Mouse (Mus musculus) kidney, embryonic 16.5 days (tissue): ENCODE data around the gene Mtif3. TPM values are rescaled to one million over a fixed set of nuclear protein-coding genes. Genes with fewer than 3 reads are reported as not detected.
"Not testable (repeated sequence)": the region's sequence is repeated elsewhere in the genome, so short reads cannot be mapped to it uniquely, and the experiment has no call there.

Experiments
- ATAC-seq: fragments of 200-750 bp; cut with Nextera tagmentation; 2 replicates; pipeline ENCODE4 v1.8.0; 2017; ENCODE audit warnings: moderate TSS enrichment; ENCODE audit not compliant: low FRiP score, low TSS enrichment
- H3K27ac ChIP-seq: fragments of 300-500 bp; sonication (generic); 2 replicates; pipeline ENCODE4 v1.5.1; 2014; ENCODE audit warnings: low read length
- H3K27me3 ChIP-seq: fragments of 300-500 bp; sonication (generic); 2 replicates; pipeline ENCODE4 v1.6.1; 2014; ENCODE audit warnings: low read length, control low read depth, mixed read lengths; ENCODE audit not compliant: insufficient read depth
- H3K36me3 ChIP-seq: fragments of 300-500 bp; sonication (generic); 2 replicates; pipeline ENCODE4 v1.6.1; 2014; ENCODE audit warnings: low read length, control low read depth, mixed read lengths; ENCODE audit not compliant: insufficient read depth
- H3K4me1 ChIP-seq: fragments of 300-500 bp; sonication (generic); 2 replicates; pipeline ENCODE4 v1.6.1; 2014; ENCODE audit warnings: low read length, control low read depth, mixed read lengths; ENCODE audit not compliant: insufficient read depth
- H3K4me2 ChIP-seq: fragments of 300-500 bp; sonication (generic); replicated peaks from 2 replicates; pipeline ENCODE4 v1.6.1; 2014; ENCODE audit warnings: low read depth, low read length
- H3K4me3 ChIP-seq: fragments of 300-500 bp; sonication (generic); 2 replicates; pipeline ENCODE4 v1.5.1; 2014; ENCODE audit warnings: mild to moderate bottlenecking, low read length
- H3K9ac ChIP-seq: fragments of 300-500 bp; sonication (generic); replicated peaks from 2 replicates; pipeline ENCODE4 v1.6.1; 2014; ENCODE audit warnings: low read length
- H3K9me3 ChIP-seq: fragments of 300-500 bp; sonication (generic); 2 replicates; pipeline ENCODE4 v1.6.1; 2016; ENCODE audit warnings: low read length, control low read depth
- WGBS: fragments of 180-500 bp; shearing (Covaris S2); extraction: QIAGEN DNeasy Blood & Tissue Kit; methylation state at CpG from one replicate; pipeline ENCODE4 v1.1.7; 2014; 5-methylcytosine and 5-hydroxymethylcytosine counted together
- polyA plus RNA-seq: library from polyadenylated mRNA; unstranded; fragments of >200 nt; fragmentation: Nextera tagmentation; extraction: Ambion mirVana; gene quantifications from 2 replicates; pipeline ENCODE4 v1.2.1, GENCODE M21; 2015

The Mtif3 gene
- polyA plus RNA-seq, 1 experiment from 2014 or later = 26.0 TPM

GRCm38 (mm10) chr5:146920314-146921161, 43.1 kb downstream of the Mtif3 start:
- Histone ChIP-seq H3K27me3 (peaks cover 4% of the 10 kb centered on the region; the same call in 1 of the 2 replicates), H3K36me3 (no peaks in the 10 kb centered on the region), H3K4me2 (peak overlapping the region; percentile 64), H3K27ac (no peak overlapping the region), H3K9me3 (peaks cover 3% of the 10 kb centered on the region; the same call in 1 of the 2 replicates), H3K9ac (no peak overlapping the region; the same call in 1 of the 2 replicates), H3K4me1 (peaks cover 16% of the 10 kb centered on the region), H3K4me3 (peak overlapping the region; percentile 31)
- 2% methylated on average over 25 of the region's 27 CpGs for WGBS
- peak; percentile 27; the same call in 1 of the 2 replicates for ATAC-seq

GRCm38 (mm10) chr5:146919874-146920273, 43.7 kb downstream of the Mtif3 start:
- 9% methylated on average over 6 of the region's 6 CpGs for WGBS
- Histone ChIP-seq H3K27me3 (peaks cover 4% of the 10 kb centered on the region; the same call in 1 of the 2 replicates), H3K9me3 (no peaks in the 10 kb centered on the region), H3K27ac (no peak overlapping the region), H3K4me3 (peak overlapping the region; percentile 31), H3K9ac (no peak overlapping the region; the same call in 1 of the 2 replicates), H3K36me3 (no peaks in the 10 kb centered on the region), H3K4me1 (peaks cover 16% of the 10 kb centered on the region), H3K4me2 (peak overlapping the region; percentile 64)
- ATAC-seq = no peak

GRCm38 (mm10) chr5:146917357-146917756, 46.2 kb downstream of the Mtif3 start:
- H3K27me3 ChIP-seq, H3K36me3 ChIP-seq, H3K9me3 ChIP-seq, H3K9ac ChIP-seq, H3K4me3 ChIP-seq, H3K27ac ChIP-seq, H3K4me2 ChIP-seq, ATAC-seq: not testable (repeated sequence)
- WGBS = 90% methylated on average over 6 of the region's 6 CpGs
- peaks cover 20% of the 10 kb centered on the region for H3K4me1 ChIP-seq

- Histone ChIP-seq H3K4me1 (peaks cover 25% of the 10 kb centered on the region), H3K4me3 (no peak overlapping the region), H3K9ac (no peak overlapping the region), H3K36me3 (no peaks in the 10 kb centered on the region), H3K27me3 (peaks cover 4% of the 10 kb centered on the region; the same call in 1 of the 2 replicates), H3K4me2 (no peak overlapping the region), H3K9me3 (no peaks in the 10 kb centered on the region), H3K27ac (no peak overlapping the region)
- WGBS = 38% methylated on average over 6 of the region's 6 CpGs
- ATAC-seq = no peak
Measured at GRCm38 (mm10) chr5:146916806-146917205, 46.8 kb downstream of the Mtif3 start.

GRCm38 (mm10) chr5:146916273-146916672, 47.3 kb downstream of the Mtif3 start:
- Histone ChIP-seq H3K9ac (no peak overlapping the region), H3K4me3 (no peak overlapping the region), H3K4me1 (peaks cover 24% of the 10 kb centered on the region), H3K27me3 (peaks cover 4% of the 10 kb centered on the region; the same call in 1 of the 2 replicates), H3K9me3 (no peaks in the 10 kb centered on the region), H3K36me3 (no peaks in the 10 kb centered on the region), H3K27ac (no peak overlapping the region), H3K4me2 (no peak overlapping the region)
- ATAC-seq = no peak
- WGBS = 76% methylated on average over 8 of the region's 8 CpGs

GRCm38 (mm10) chr5:146914088-146914766, 49.4 kb downstream of the Mtif3 start:
- Histone ChIP-seq H3K9ac (no peak overlapping the region), H3K27ac (no peak overlapping the region), H3K27me3 (no peaks in the 10 kb centered on the region), H3K4me1 (peaks cover 9% of the 10 kb centered on the region; the same call in 1 of the 2 replicates), H3K4me2 (no peak overlapping the region), H3K36me3 (no peaks in the 10 kb centered on the region), H3K4me3 (no peak overlapping the region), H3K9me3 (no peaks in the 10 kb centered on the region)
- ATAC-seq = 0 out of 2 replicates have a peak, but pooled peaks have one; percentile 64
- WGBS = 23% methylated on average over 9 of the region's 9 CpGs

GRCm38 (mm10) chr5:146913355-146913754, 50.2 kb downstream of the Mtif3 start:
- H3K27ac ChIP-seq = no peak overlapping the region
- 0 out of 2 replicates have a peak, but pooled peaks cover under 1% of the 10 kb centered on the region for H3K27me3 ChIP-seq
- 73% methylated on average over 7 of the region's 7 CpGs for WGBS
- no peaks in the 10 kb centered on the region for H3K9me3 ChIP-seq
- H3K9ac ChIP-seq = no peak overlapping the region
- no peak overlapping the region for H3K4me2 ChIP-seq
- no peaks in the 10 kb centered on the region for H3K36me3 ChIP-seq
- no peak for ATAC-seq
- H3K4me1 ChIP-seq = peaks cover 9% of the 10 kb centered on the region; the same call in 1 of the 2 replicates
- no peak overlapping the region for H3K4me3 ChIP-seq

- H3K36me3 ChIP-seq = no peaks in the 10 kb centered on the region
- peaks cover 15% of the 10 kb centered on the region; the same call in 1 of the 2 replicates for H3K4me1 ChIP-seq
- H3K27me3 ChIP-seq = 0 out of 2 replicates have a peak, but pooled peaks cover 2% of the 10 kb centered on the region
- peak overlapping the region; percentile 20; the same call in 1 of the 2 replicates for H3K4me2 ChIP-seq
- H3K27ac ChIP-seq = peak overlapping the region; percentile 31; the same call in 1 of the 2 replicates
- 3% methylated on average over 9 of the region's 9 CpGs for WGBS
- ATAC-seq = peak; percentile 72
- no peaks in the 10 kb centered on the region for H3K9me3 ChIP-seq
- no peak overlapping the region for H3K9ac ChIP-seq
- no peak overlapping the region for H3K4me3 ChIP-seq
Measured at GRCm38 (mm10) chr5:146912206-146912605, 51.4 kb downstream of the Mtif3 start.

- Histone ChIP-seq H3K27me3 (0 out of 2 replicates have a peak, but pooled peaks cover 2% of the 10 kb centered on the region), H3K36me3 (no peaks in the 10 kb centered on the region), H3K9me3 (no peaks in the 10 kb centered on the region), H3K4me3 (no peak overlapping the region), H3K9ac (no peak overlapping the region), H3K4me2 (no peak overlapping the region), H3K4me1 (peaks cover 15% of the 10 kb centered on the region; the same call in 1 of the 2 replicates), H3K27ac (no peak overlapping the region)
- no peak for ATAC-seq
- WGBS = 58% methylated on average over 11 of the region's 11 CpGs
Measured at GRCm38 (mm10) chr5:146908629-146909028, 55.0 kb downstream of the Mtif3 start.
